ENCODE assay signal across 8 mouse cellular contexts in the genomic region with DNA sequence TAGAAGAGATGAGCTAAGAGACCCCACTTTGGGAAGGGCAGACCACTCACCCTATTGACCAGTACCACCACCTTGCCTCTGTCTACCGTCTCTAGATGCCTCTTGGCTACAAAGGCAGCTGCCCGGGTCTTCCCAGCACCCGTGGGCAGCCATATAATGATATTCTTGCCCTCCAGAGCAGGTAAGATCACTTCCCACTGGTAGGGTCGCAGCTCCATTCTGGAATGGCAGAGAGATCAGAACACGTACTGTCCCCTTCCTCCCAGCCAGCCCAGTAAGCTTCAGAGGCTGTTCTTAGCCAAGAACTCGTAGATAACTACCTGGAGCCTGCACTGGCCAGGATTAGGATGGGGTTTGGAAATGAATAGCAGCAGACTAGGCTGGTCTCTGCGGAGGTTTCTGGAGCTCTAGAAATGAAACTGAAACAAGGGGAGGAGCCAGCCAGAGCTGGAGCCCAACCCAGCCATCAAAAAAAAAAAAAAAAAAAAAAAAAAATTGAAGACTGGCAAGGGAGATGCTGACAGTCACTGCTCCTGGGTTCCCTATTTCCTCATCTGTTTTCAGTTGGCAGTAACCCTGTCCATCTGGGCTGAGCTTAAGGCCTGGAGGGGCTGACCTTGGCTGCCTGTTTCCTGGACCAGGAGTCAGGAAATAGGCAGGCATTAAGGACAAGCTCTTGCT. TPM values are rescaled to one million over a fixed set of nuclear protein-coding genes. Genes with fewer than 3 reads are reported as not detected.
DNase-seq lines count a peak whose midpoint lies in the region; ATAC-seq and TF ChIP-seq lines count a peak whose summit lies in the region.

Gene Dhx58 (minus strand): TSS at position 421 of the 681 bp plus-strand sequence.

- ATAC-seq in neural tube, embryonic 13.5 days (ENCODE audit: low read depth): no peak
- no peak for ATAC-seq in intestine, postnatal 0 days
- no peak for ATAC-seq in hindbrain, embryonic 14.5 days (ENCODE audit: low FRiP score)

- peaks cover 15% of the 10 kb centered on the region; the same call in 1 of the 2 replicates for H3K27me3 ChIP-seq in neural tube, embryonic 13.5 days
- H3K27me3 ChIP-seq in intestine, postnatal 0 days (replicated peaks; ENCODE audit: control insufficient read depth, insufficient read depth, low read length): no peaks in the 10 kb centered on the region
- 0 out of 2 replicates have a peak, but pooled peaks cover 7% of the 10 kb centered on the region for H3K27me3 ChIP-seq in hindbrain, embryonic 14.5 days (ENCODE audit: control insufficient read depth, insufficient read depth, low read length)
- H3K27me3 ChIP-seq in cerebellum, adult 2 months (ENCODE audit: control insufficient read depth, insufficient read depth, low read length): no peaks in the 10 kb centered on the region

- H3K4me3 ChIP-seq in neural tube, embryonic 13.5 days: no peak within 1 kb of the TSS
- H3K4me3 ChIP-seq in intestine, postnatal 0 days (ENCODE audit: low read depth, low read length): peak within 1 kb of the TSS; percentile 30
- no peak within 1 kb of the TSS for H3K4me3 ChIP-seq in hindbrain, embryonic 14.5 days (replicated peaks; ENCODE audit: low read length)
- no peak within 1 kb of the TSS for H3K4me3 ChIP-seq in cerebellum, adult 2 months (replicated peaks; ENCODE audit: insufficient read depth, low read depth, low read length)

- TF ChIP-seq CTCF in intestine, postnatal 0 days (IDR thresholded peaks at IDR 0.05; ENCODE audit: low read depth): no peak
- TF ChIP-seq CTCF in cerebellum, adult 2 months (IDR thresholded peaks at IDR 0.05; ENCODE audit: borderline replicate concordance, insufficient read depth, low read depth, low read length): no peak

- H3K4me1 ChIP-seq in neural tube, embryonic 13.5 days (replicated peaks): peaks cover 12% of the 10 kb centered on the region
- H3K4me1 ChIP-seq in intestine, postnatal 0 days (replicated peaks; ENCODE audit: control insufficient read depth, insufficient read depth, low read length): 0 out of 2 replicates have a peak, but pooled peaks cover 4% of the 10 kb centered on the region
- no peaks in the 10 kb centered on the region for H3K4me1 ChIP-seq in hindbrain, embryonic 14.5 days (replicated peaks; ENCODE audit: control insufficient read depth, insufficient read depth, low read length)
- H3K4me1 ChIP-seq in cerebellum, adult 2 months (ENCODE audit: control insufficient read depth, insufficient read depth, low read length): no peaks in the 10 kb centered on the region

- 0 out of 2 replicates have a peak within 1 kb of the TSS, but pooled peaks have one; percentile 35 for H3K4me2 ChIP-seq in neural tube, embryonic 13.5 days
- peak within 1 kb of the TSS; percentile 67 for H3K4me2 ChIP-seq in intestine, postnatal 0 days (replicated peaks; ENCODE audit: low read depth)
- no peak within 1 kb of the TSS for H3K4me2 ChIP-seq in hindbrain, embryonic 14.5 days (replicated peaks)

- H3K27ac ChIP-seq in neural tube, embryonic 13.5 days (replicated peaks): no peak within 1 kb of the TSS
- H3K27ac ChIP-seq in intestine, postnatal 0 days (ENCODE audit: low read depth, low read length): no peak within 1 kb of the TSS; the same call in 1 of the 2 replicates
- no peak within 1 kb of the TSS for H3K27ac ChIP-seq in hindbrain, embryonic 14.5 days
- no peak within 1 kb of the TSS for H3K27ac ChIP-seq in cerebellum, adult 2 months (ENCODE audit: insufficient read depth, low read length)

- TF ChIP-seq POLR2A in cerebellum, adult 2 months (IDR thresholded peaks at IDR 0.05; ENCODE audit: borderline replicate concordance, insufficient read depth, low read length): no peak

- no peak within 1 kb of the TSS for H3K9ac ChIP-seq in neural tube, embryonic 13.5 days
- H3K9ac ChIP-seq in intestine, postnatal 0 days (ENCODE audit: low read depth, low read length): peak within 1 kb of the TSS; percentile 43; the same call in 1 of the 2 replicates
- no peak within 1 kb of the TSS for H3K9ac ChIP-seq in hindbrain, embryonic 14.5 days

- WGBS in neural tube, embryonic 13.5 days: 77% methylated on average over 7 of the region's 7 CpGs
- WGBS in intestine, postnatal 0 days: 54% methylated on average over 7 of the region's 7 CpGs
- WGBS in hindbrain, embryonic 14.5 days: 67% methylated on average over 7 of the region's 7 CpGs
- WGBS in cerebellum, adult 2 months: 52% methylated on average over 7 of the region's 7 CpGs

- H3K36me3 ChIP-seq in neural tube, embryonic 13.5 days: peaks cover 47% of the 10 kb centered on the region
- H3K36me3 ChIP-seq in intestine, postnatal 0 days (ENCODE audit: control insufficient read depth, insufficient read depth): peaks cover 40% of the 10 kb centered on the region
- peaks cover 47% of the 10 kb centered on the region for H3K36me3 ChIP-seq in hindbrain, embryonic 14.5 days (replicated peaks; ENCODE audit: control insufficient read depth, insufficient read depth)

- DNase-seq in neural tube, embryonic 10.5 days (ENCODE audit: extremely low spot score, low spot score): no peak
- peak; percentile 59 for DNase-seq in adrenal gland, postnatal 10 days
- DNase-seq in skeletal muscle tissue, adult 2 months (ENCODE audit: low read depth, low spot score): peak; percentile 86
- no peak for DNase-seq in left cerebral cortex, adult 11 months (ENCODE audit: low spot score)
- no peak for DNase-seq in hindbrain, embryonic 14.5 days (ENCODE audit: low spot score)
- DNase-seq in cerebellum, adult 2 months: no peak

- H3K9me3 ChIP-seq in neural tube, embryonic 13.5 days: no peaks in the 10 kb centered on the region
- H3K9me3 ChIP-seq in intestine, postnatal 0 days (ENCODE audit: control insufficient read depth): no peaks in the 10 kb centered on the region
- H3K9me3 ChIP-seq in hindbrain, embryonic 14.5 days (ENCODE audit: control insufficient read depth, low read length): no peaks in the 10 kb centered on the region

RNA-seq across cellular contexts. Expression of gene Dhx58, which starts in this region (rescaled TPM):
- 2.1 and 4.1 TPM in 2 replicates for polyA plus RNA-seq in neural tube, embryonic 13.5 days (2015; fragmentation: Nextera tagmentation; extraction: Ambion mirVana)
- 1 to 10 TPM; 6.0 to 9.4 TPM for total RNA-seq in adrenal gland, postnatal 10 days (2021)
- 9.8 and 10.0 TPM in 2 replicates for polyA plus RNA-seq in intestine, postnatal 0 days (2015; fragmentation: Nextera tagmentation; extraction: Ambion mirVana)
- polyA plus RNA-seq in hindbrain, embryonic 14.5 days (2014; fragmentation: Nextera tagmentation; extraction: Ambion mirVana): 0.85 and 1.7 TPM in 2 replicates
- 3.6 and 5.1 TPM in 2 replicates for polyA plus RNA-seq in cerebellum, adult 2 months (2012; rRNA removed)

Comparison
In these comparisons a context has a peak if more than half of its experiments do, and no peak if none do; other contexts are left out.
1. DNase-seq: peak in adrenal gland, postnatal 10 days (single experiment) and skeletal muscle tissue, adult 2 months (single experiment); none in neural tube, embryonic 10.5 days (single experiment), left cerebral cortex, adult 11 months (single experiment), hindbrain, embryonic 14.5 days (single experiment) and cerebellum, adult 2 months (0 of 2).